Mouse (Mus musculus) liver, embryonic 14.5 days (tissue): ENCODE measurements around the gene Rhoj.

Experiments
- CTCF ChIP-seq: IDR thresholded peaks from 2 replicates; pipeline ENCODE4 v1.5.1; 2016; ENCODE audit warnings: antibody characterized with exemption, low read depth, control low read depth
- EP300 ChIP-seq: IDR thresholded peaks from 2 replicates; pipeline ENCODE4 v1.6.1; 2016; ENCODE audit warnings: antibody characterized with exemption, low read depth

GRCm38 (mm10) chr12:75416681-75417080 lies 108.6 kb downstream of the Rhoj start, which contains the start of gene Gphb5:
- no peak for TF ChIP-seq CTCF
- TF ChIP-seq EP300: no peak
